Mouse (Mus musculus) heart, embryonic 14.5 days (tissue): Measurements from ENCODE around the gene Pcgf1. TPM values are rescaled to one million over a fixed set of nuclear protein-coding genes. Genes with fewer than 3 reads are reported as not detected.

ENCODE experiments used
- ATAC-seq: fragments of 200-750 bp; cut with Nextera tagmentation; 2 replicates; pipeline ENCODE4 v1.8.0; 2017; ENCODE audit warnings: low read depth, moderate TSS enrichment; ENCODE audit not compliant: insufficient number of reproducible peaks, insufficient read depth, low FRiP score
- H3K27ac ChIP-seq, 2 experiments: fragments of 200-500 bp in 1 of 2; fragments of 300-500 bp in 1 of 2; sonication (generic) in 1 of 2; replicated peaks in 1 of 2; 2 replicates each; pipeline ENCODE4 v1.5.1; 2012 to 2014; ENCODE audit warnings: low read depth in 2 of 2, low read length in 2 of 2, control low read depth in 1 of 2, mild to moderate bottlenecking in 1 of 2, mixed read lengths in 1 of 2; ENCODE audit not compliant: control insufficient read depth in 1 of 2, insufficient read depth in 1 of 2
- H3K27me3 ChIP-seq: fragments of 300-500 bp; sonication (generic); 2 replicates; pipeline ENCODE4 v1.6.1; 2014; ENCODE audit warnings: mild to moderate bottlenecking, low read length, control low read depth; ENCODE audit not compliant: control insufficient read depth, insufficient read depth
- H3K36me3 ChIP-seq: fragments of 300-500 bp; sonication (generic); 2 replicates; pipeline ENCODE4 v1.6.1; 2014; ENCODE audit warnings: mild to moderate bottlenecking, control low read depth, low read length, mixed read lengths; ENCODE audit not compliant: control insufficient read depth, insufficient read depth
- H3K4me1 ChIP-seq, 2 experiments: fragments of 200-500 bp in 1 of 2; fragments of 300-500 bp in 1 of 2; sonication (generic) in 1 of 2; 2 replicates each; pipeline ENCODE4 v1.6.1; 2012 to 2014; ENCODE audit warnings: low read length in 2 of 2, control low read depth in 1 of 2, mixed read lengths in 1 of 2; ENCODE audit not compliant: control insufficient read depth in 2 of 2, insufficient read depth in 2 of 2
- H3K4me2 ChIP-seq: fragments of 300-500 bp; sonication (generic); 2 replicates; pipeline ENCODE4 v1.6.1; 2014; ENCODE audit warnings: mild to moderate bottlenecking, low read length
- H3K4me3 ChIP-seq, 2 experiments: fragments of 200-500 bp in 1 of 2; fragments of 300-500 bp in 1 of 2; sonication (generic) in 1 of 2; 2 replicates each; pipeline ENCODE4 v1.5.1; 2012 to 2014; ENCODE audit warnings: low read length in 2 of 2, mild to moderate bottlenecking in 2 of 2, control low read depth in 1 of 2, low read depth in 1 of 2, moderate library complexity in 1 of 2; ENCODE audit not compliant: control insufficient read depth in 1 of 2, insufficient read depth in 1 of 2
- H3K9ac ChIP-seq: fragments of 300-500 bp; sonication (generic); 2 replicates; pipeline ENCODE4 v1.6.1; 2014; ENCODE audit warnings: mild to moderate bottlenecking, low read length
- H3K9me3 ChIP-seq: fragments of 300-500 bp; sonication (generic); 2 replicates; pipeline ENCODE4 v1.6.1; 2016; ENCODE audit warnings: low read length, control low read depth; ENCODE audit not compliant: control insufficient read depth
- WGBS: fragments of 180-500 bp; shearing (Covaris S2); extraction: QIAGEN DNeasy Blood & Tissue Kit; methylation state at CpG from one replicate; pipeline ENCODE4 v1.1.7; 2014; 5-methylcytosine and 5-hydroxymethylcytosine counted together
- polyA plus RNA-seq: library from polyadenylated mRNA; unstranded; fragments of >200 nt; fragmentation: Nextera tagmentation; extraction: Ambion mirVana; gene quantifications from 2 replicates; pipeline ENCODE4 v1.2.1, GENCODE M21; 2014

Gene Pcgf1
- polyA plus RNA-seq, 1 experiment from 2014 or later: 16.8 TPM

GRCm38 (mm10) chr6:83104158-83104557, 26.5 kb downstream of the Pcgf1 start:
- Histone ChIP-seq H3K27me3 (no peaks in the 10 kb centered on the region), H3K4me2 (no peak overlapping the region), H3K4me3 (no peak overlapping the region), H3K4me1 (peaks cover 16 to 24% of the 10 kb centered on the region in 2 experiments), H3K9ac (no peak overlapping the region), H3K9me3 (no peaks in the 10 kb centered on the region), H3K27ac (no peak overlapping the region), H3K36me3 (peaks cover 12% of the 10 kb centered on the region)
- 74% methylated on average over 4 of the region's 4 CpGs for WGBS
- no peak for ATAC-seq

- H3K4me2 ChIP-seq: peak overlapping the region; percentile 80
- no peaks in the 10 kb centered on the region for H3K9me3 ChIP-seq
- peaks cover 13 to 32% of the 10 kb centered on the region in 2 experiments for H3K4me1 ChIP-seq
- WGBS: 39% methylated on average over 13 of the region's 13 CpGs
- peak overlapping the region; percentile 81 for H3K9ac ChIP-seq
- H3K36me3 ChIP-seq: peaks cover 29% of the 10 kb centered on the region
- no peak overlapping the region for H3K27ac ChIP-seq
- no peak for ATAC-seq
- peak overlapping the region in 1 of 2 experiments; percentile 63; a peak in 2 of 4 replicates for H3K4me3 ChIP-seq
- H3K27me3 ChIP-seq: no peaks in the 10 kb centered on the region
Observed at GRCm38 (mm10) chr6:83107566-83108400, 30.1 kb downstream of the Pcgf1 start.

GRCm38 (mm10) chr6:83108762-83109668, 31.3 kb downstream of the Pcgf1 start, which contains the start of gene Mrpl53:
Mrpl53 (plus strand) TSS chr6:83109040.
- H3K4me1 ChIP-seq: peaks cover 8 to 24% of the 10 kb centered on the region in 2 experiments
- H3K27me3 ChIP-seq: no peaks in the 10 kb centered on the region
- peak; percentile 71 for ATAC-seq
- H3K9me3 ChIP-seq: no peaks in the 10 kb centered on the region
- H3K4me2 ChIP-seq: peak within 1 kb of the TSS; percentile 80
- H3K36me3 ChIP-seq: peaks cover 26% of the 10 kb centered on the region
- peak within 1 kb of the TSS; percentile 65 to 85 for H3K27ac ChIP-seq
- WGBS: under 1% methylated on average over 76 of the region's 76 CpGs
- H3K9ac ChIP-seq: peak within 1 kb of the TSS; percentile 81
- peak within 1 kb of the TSS; percentile 63 to 73 for H3K4me3 ChIP-seq

GRCm38 (mm10) chr6:83111510-83112136, 34.0 kb downstream of the Pcgf1 start:
- Histone ChIP-seq H3K27ac (peak overlapping the region in 1 of 2 experiments; percentile 34; a peak in 1 of 4 replicates), H3K27me3 (no peaks in the 10 kb centered on the region), H3K4me2 (peak overlapping the region; percentile 17; the same call in 1 of the 2 replicates), H3K9ac (peak overlapping the region; percentile 39; the same call in 1 of the 2 replicates), H3K4me1 (peaks cover 8 to 36% of the 10 kb centered on the region in 2 experiments), H3K9me3 (no peaks in the 10 kb centered on the region), H3K4me3 (no peak overlapping the region), H3K36me3 (peaks cover 24% of the 10 kb centered on the region)
- ATAC-seq: no peak
- WGBS: 62% methylated on average over 4 of the region's 4 CpGs

GRCm38 (mm10) chr6:83115011-83115671, 37.5 kb downstream of the Pcgf1 start, which contains the start of gene Mogs:
Mogs (plus strand) TSS chr6:83115496.
- peaks cover 9 to 28% of the 10 kb centered on the region in 2 experiments for H3K4me1 ChIP-seq
- no peaks in the 10 kb centered on the region for H3K9me3 ChIP-seq
- ATAC-seq: peak; percentile 87
- H3K27me3 ChIP-seq: no peaks in the 10 kb centered on the region
- peak within 1 kb of the TSS; percentile 53 to 70 for H3K27ac ChIP-seq
- peak within 1 kb of the TSS; percentile 84 for H3K9ac ChIP-seq
- H3K4me3 ChIP-seq: peak within 1 kb of the TSS; percentile 59 to 64
- H3K4me2 ChIP-seq: peak within 1 kb of the TSS; percentile 85
- H3K36me3 ChIP-seq: peaks cover 49% of the 10 kb centered on the region
- 1% methylated on average over 43 of the region's 58 CpGs for WGBS

- H3K9me3 ChIP-seq: no peaks in the 10 kb centered on the region
- H3K4me3 ChIP-seq: peak overlapping the region; percentile 59 to 64
- ATAC-seq: peak; percentile 51; the same call in 1 of the 2 replicates
- H3K4me1 ChIP-seq: peaks cover 14 to 34% of the 10 kb centered on the region in 2 experiments
- peaks cover 43% of the 10 kb centered on the region for H3K36me3 ChIP-seq
- H3K4me2 ChIP-seq: peak overlapping the region; percentile 85
- 2% methylated on average over 47 of the region's 48 CpGs for WGBS
- peak overlapping the region; percentile 84 for H3K9ac ChIP-seq
- H3K27me3 ChIP-seq: no peaks in the 10 kb centered on the region
- peak overlapping the region in 1 of 2 experiments; percentile 70; a peak in 2 of 4 replicates for H3K27ac ChIP-seq
Observed at GRCm38 (mm10) chr6:83115682-83116372, 38.2 kb downstream of the Pcgf1 start.
